Mouse (Mus musculus) heart, postnatal 0 days (tissue): Measurements from ENCODE around the gene Ap1g1. TPM values are rescaled to one million over a fixed set of nuclear protein-coding genes. Genes with fewer than 3 reads are reported as not detected.

Experiments used
- ATAC-seq: fragments of 200-750 bp; cut with Nextera tagmentation; 2 replicates; pipeline ENCODE4 v1.8.0; 2017; ENCODE audit warnings: low read depth, moderate number of reproducible peaks, moderate library complexity; ENCODE audit not compliant: insufficient read depth
- DNase-seq: peaks from one replicate; pipeline ENCODE4 v3.0.0-alpha.2; 2016; ENCODE audit warnings: low spot score
- H3K27ac ChIP-seq: fragments of 300-500 bp; sonication (generic); 2 replicates; pipeline ENCODE4 v1.5.1; 2014; ENCODE audit warnings: low read depth, mild to moderate bottlenecking
- H3K27me3 ChIP-seq: fragments of 300-500 bp; sonication (generic); 2 replicates; pipeline ENCODE4 v1.6.1; 2014; ENCODE audit warnings: low read length, mixed read lengths; ENCODE audit not compliant: control insufficient read depth, insufficient read depth
- H3K36me3 ChIP-seq: fragments of 300-500 bp; sonication (generic); replicated peaks from 2 replicates; pipeline ENCODE4 v1.6.1; 2014; ENCODE audit warnings: low read length, mixed read lengths; ENCODE audit not compliant: control insufficient read depth, insufficient read depth
- H3K4me1 ChIP-seq: fragments of 300-500 bp; sonication (generic); 2 replicates; pipeline ENCODE4 v1.6.1; 2014; ENCODE audit warnings: antibody characterized with exemption; ENCODE audit not compliant: control insufficient read depth, insufficient read depth
- H3K4me2 ChIP-seq: fragments of 300-500 bp; sonication (generic); 2 replicates; pipeline ENCODE4 v1.6.1; 2014; ENCODE audit warnings: low read depth, mild to moderate bottlenecking, low read length, moderate library complexity
- H3K4me3 ChIP-seq: fragments of 300-500 bp; sonication (generic); 2 replicates; pipeline ENCODE4 v1.5.1; 2014; ENCODE audit warnings: low read depth, low read length
- H3K9ac ChIP-seq: fragments of 300-500 bp; sonication (generic); replicated peaks from 2 replicates; pipeline ENCODE4 v1.6.1; 2014; ENCODE audit warnings: low read depth, low read length, mixed read lengths
- H3K9me3 ChIP-seq: fragments of 300-500 bp; sonication (generic); replicated peaks from 2 replicates; pipeline ENCODE4 v1.6.1; 2016; ENCODE audit warnings: low read length; ENCODE audit not compliant: control insufficient read depth
- CTCF ChIP-seq: IDR thresholded peaks from 2 replicates; pipeline ENCODE4 v1.5.1; 2016; ENCODE audit warnings: antibody characterized with exemption, control low read depth, low read depth
- EP300 ChIP-seq: IDR thresholded peaks from 2 replicates; pipeline ENCODE4 v1.6.1; 2016; ENCODE audit warnings: antibody characterized with exemption, low read depth
- WGBS: fragments of 180-500 bp; shearing (Covaris S2); extraction: QIAGEN DNeasy Blood & Tissue Kit; methylation state at CpG from one replicate; pipeline ENCODE4 v1.1.7; 2014; 5-methylcytosine and 5-hydroxymethylcytosine counted together
- polyA plus RNA-seq: library from polyadenylated mRNA; unstranded; fragments of >200 nt; fragmentation: Nextera tagmentation; extraction: Ambion mirVana; gene quantifications from 2 replicates; pipeline ENCODE4 v1.2.1, GENCODE M21; 2015
- total RNA-seq: library from RNA; depleted of rRNA; stranded (reverse); fragments of >200 nt; gene quantifications from 2 replicates; pipeline ENCODE4 v1.2.3, GENCODE M21; 2014; ENCODE audit warnings: low replicate concordance; rRNA removed

Ap1g1 gene
- total RNA-seq (23.7 and 24.6 TPM in 2 replicates), polyA plus RNA-seq (13.5 and 14.4 TPM in 2 replicates)

DNA sequence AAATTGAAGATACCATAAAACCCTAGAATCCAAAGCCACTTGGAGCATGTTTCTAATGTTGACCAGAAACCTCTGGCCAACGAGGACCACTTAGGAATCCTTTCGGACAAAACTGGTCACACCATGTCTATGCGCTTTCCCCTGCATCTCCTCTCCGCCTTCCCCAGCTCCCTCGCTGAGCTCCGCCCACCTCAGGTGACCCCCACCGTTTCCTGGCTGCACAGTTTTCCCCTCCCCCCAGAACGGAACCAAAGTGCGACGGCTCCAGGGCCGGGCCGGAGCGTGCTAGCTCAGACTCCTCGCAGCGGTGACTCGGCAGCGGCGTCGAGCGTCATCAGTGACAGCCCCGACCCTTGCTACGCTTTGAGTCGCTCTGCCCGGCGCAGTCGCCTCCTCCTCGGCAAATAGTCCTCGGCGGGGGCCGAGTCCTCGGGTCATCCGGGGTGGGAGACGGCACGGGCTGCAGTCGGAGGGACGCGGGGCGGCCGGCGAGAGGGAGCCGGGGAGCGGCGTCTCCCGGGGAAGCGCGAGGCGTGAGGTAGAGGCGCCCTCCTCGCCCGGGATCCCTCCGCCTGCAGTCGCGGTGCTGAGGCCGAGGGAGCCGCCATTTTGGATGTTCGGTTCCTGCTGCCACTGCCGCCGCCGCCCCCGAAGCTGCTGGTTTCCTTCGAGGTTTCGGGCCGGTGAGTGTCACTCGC lies at the start of gene Ap1g1:
TSS of gene Ap1g1 (plus strand) at position 275 of the 698 bp plus-strand sequence.
- Histone ChIP-seq H3K4me1 (peaks cover 12% of the 10 kb centered on the region), H3K9ac (peak within 1 kb of the TSS; percentile 96), H3K27ac (peak within 1 kb of the TSS; percentile 99), H3K36me3 (no peaks in the 10 kb centered on the region), H3K4me2 (peak within 1 kb of the TSS; percentile 67), H3K4me3 (peak within 1 kb of the TSS; percentile 100), H3K27me3 (no peaks in the 10 kb centered on the region), H3K9me3 (no peaks in the 10 kb centered on the region)
- peak; percentile 79 for TF ChIP-seq EP300
- TF ChIP-seq CTCF, result no peak
- ATAC-seq (peak; percentile 99), DNase-seq (peak; percentile 98)
- WGBS, result under 1% methylated on average over 56 of the region's 64 CpGs

- ATAC-seq (no peak), DNase-seq (no peak)
- no peak for TF ChIP-seq EP300
- no peak for TF ChIP-seq CTCF
- H3K27ac ChIP-seq, result no peak overlapping the region
- H3K36me3 ChIP-seq, result peaks cover 58% of the 10 kb centered on the region
- no peaks in the 10 kb centered on the region for H3K9me3 ChIP-seq
- H3K4me2 ChIP-seq, result no peak overlapping the region
- no peak overlapping the region for H3K9ac ChIP-seq
- H3K4me3 ChIP-seq, result no peak overlapping the region
- H3K4me1 ChIP-seq, result no peaks in the 10 kb centered on the region
- H3K27me3 ChIP-seq, result no peaks in the 10 kb centered on the region
- WGBS, result 84% methylated on average over 3 of the region's 3 CpGs
Measured at GRCm38 (mm10) chr8:109731012-109731411, 47.3 kb upstream of the Ap1g1 start.

- H3K36me3 ChIP-seq, result peaks cover 49% of the 10 kb centered on the region
- no peak overlapping the region for H3K4me3 ChIP-seq
- H3K9ac ChIP-seq, result no peak overlapping the region
- WGBS, result 41% methylated on average over 3 of the region's 3 CpGs
- TF ChIP-seq EP300 (no peak), CTCF (no peak)
- peaks cover 7% of the 10 kb centered on the region; the same call in 1 of the 2 replicates for H3K4me1 ChIP-seq
- H3K4me2 ChIP-seq, result no peak overlapping the region
- DNase-seq, result no peak
- H3K27ac ChIP-seq, result no peak overlapping the region
- H3K9me3 ChIP-seq, result no peaks in the 10 kb centered on the region
- no peak for ATAC-seq
- no peaks in the 10 kb centered on the region for H3K27me3 ChIP-seq
Measured at GRCm38 (mm10) chr8:109734018-109734417, 44.3 kb upstream of the Ap1g1 start.

GRCm38 (mm10) chr8:109736819-109737218 lies 41.5 kb upstream of the Ap1g1 start:
- H3K36me3 ChIP-seq, result peaks cover 27% of the 10 kb centered on the region
- H3K4me1 ChIP-seq, result peaks cover 7% of the 10 kb centered on the region; the same call in 1 of the 2 replicates
- DNase-seq (no peak), ATAC-seq (no peak; the same call in 1 of the 2 replicates)
- peak overlapping the region; percentile 97 for H3K9ac ChIP-seq
- 4% methylated on average over 8 of the region's 8 CpGs for WGBS
- H3K4me3 ChIP-seq, result peak overlapping the region; percentile 96
- no peak for TF ChIP-seq EP300
- no peaks in the 10 kb centered on the region for H3K27me3 ChIP-seq
- H3K27ac ChIP-seq, result peak overlapping the region; percentile 82
- peak overlapping the region; percentile 84 for H3K4me2 ChIP-seq
- H3K9me3 ChIP-seq, result no peaks in the 10 kb centered on the region

GRCm38 (mm10) chr8:109737237-109738048 lies 40.9 kb upstream of the Ap1g1 start, which contains the start of gene Atxn1l:
Gene Atxn1l, minus strand, starts transcription at chr8:109737739.
- DNase-seq (peak; percentile 72), ATAC-seq (peak; percentile 88)
- TF ChIP-seq CTCF (peak; percentile 61), EP300 (no peak)
- Histone ChIP-seq H3K4me1 (peaks cover 7% of the 10 kb centered on the region; the same call in 1 of the 2 replicates), H3K36me3 (peaks cover 21% of the 10 kb centered on the region), H3K4me3 (peak within 1 kb of the TSS; percentile 96), H3K4me2 (peak within 1 kb of the TSS; percentile 84), H3K27me3 (no peaks in the 10 kb centered on the region), H3K9me3 (no peaks in the 10 kb centered on the region), H3K27ac (peak within 1 kb of the TSS; percentile 82), H3K9ac (peak within 1 kb of the TSS; percentile 97)
- under 1% methylated on average over 56 of the region's 59 CpGs for WGBS
